Mouse (Mus musculus) embryonic fibroblast, embryonic 13.5 days (primary cell): ENCODE measurements around the gene Ache.

Experiments
- CTCF ChIP-seq: IDR thresholded peaks from 2 replicates; pipeline ENCODE4 v1.5.1; 2011; ENCODE audit warnings: mild to moderate bottlenecking, control low read depth, low read length, moderate library complexity, borderline replicate concordance; ENCODE audit not compliant: insufficient read depth
- POLR2A ChIP-seq: IDR thresholded peaks from 2 replicates; pipeline ENCODE4 v1.6.1; 2011; ENCODE audit warnings: low read depth, mild to moderate bottlenecking, control low read depth, low read length, moderate library complexity

DNA sequence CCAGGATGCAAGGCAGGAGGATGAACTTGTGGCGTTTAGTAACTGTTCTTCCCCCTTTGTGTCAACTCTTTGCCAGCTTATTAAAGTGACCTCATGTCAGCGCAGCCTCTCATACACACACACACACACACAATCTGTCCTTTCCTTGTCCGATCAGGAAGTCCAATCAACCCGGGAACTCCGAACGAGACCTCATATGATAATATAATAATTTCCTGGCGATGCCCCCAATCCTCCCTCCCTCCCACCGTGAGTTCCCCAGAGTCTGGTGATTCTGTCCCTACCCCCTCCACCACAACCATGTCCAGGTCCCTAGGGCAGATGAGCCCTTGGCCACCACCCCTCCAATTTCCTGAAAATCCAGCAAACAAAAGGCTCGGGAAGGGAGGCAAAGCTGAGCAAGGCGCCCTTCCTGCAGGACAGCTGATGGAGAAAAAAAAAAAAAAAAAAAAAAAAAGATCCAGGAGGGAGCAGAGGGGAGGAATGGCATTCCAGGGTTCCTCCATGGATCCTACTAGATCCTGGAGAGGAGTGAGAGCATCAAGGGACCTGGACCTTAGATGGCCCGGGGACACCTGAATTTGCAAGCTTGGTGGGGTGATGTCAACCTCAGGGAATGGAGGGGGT lies 51.5 kb downstream of the Ache start:
- TF ChIP-seq CTCF (no peak), POLR2A (no peak; the same call in 1 of the 2 replicates)
